ENCODE assay signal across 28 mouse cellular contexts in genomic region chr2:105117669-105118068, GRCm38 (mm10). TPM values are rescaled to one million over a fixed set of nuclear protein-coding genes. Genes with fewer than 3 reads are reported as not detected.
A peak's percentile ranks its signal among the peaks of the same experiment; 100 is the strongest.
DNase-seq lines count a peak whose midpoint lies in the region; ATAC-seq and TF ChIP-seq lines count a peak whose summit lies in the region.
"Had no signal": no experiment of that assay in that cellular context is flagged by ENCODE, and none has a peak within 500 bp of the region (broad histone marks: within the 10 kb centered on the region; RNA-seq: fewer than 3 reads in every experiment).

No protein-coding gene starts in this region.

- no peak for TF ChIP-seq CTCF in kidney, postnatal 0 days (IDR thresholded peaks at IDR 0.05; ENCODE audit: low read depth)

- peaks cover 38% of the 10 kb centered on the region for H3K27me3 ChIP-seq in kidney, embryonic 15.5 days
- 0 out of 2 replicates have a peak, but pooled peaks cover 12% of the 10 kb centered on the region for H3K27me3 ChIP-seq in kidney, postnatal 0 days (ENCODE audit: insufficient read depth, low read length)
- H3K27me3 ChIP-seq: CH12.LX, Patski had no signal

- H3K9me3 ChIP-seq in kidney, embryonic 15.5 days (replicated peaks), result no peaks in the 10 kb centered on the region
- no peaks in the 10 kb centered on the region for H3K9me3 ChIP-seq in kidney, postnatal 0 days (replicated peaks; ENCODE audit: low read length)
- H3K9me3 ChIP-seq: embryonic facial prominence, embryonic 10.5 days; embryonic facial prominence, embryonic 12.5 days; forebrain, embryonic 13.5 days; forebrain, embryonic 15.5 days; G1E had no signal

- H3K36me3 ChIP-seq in kidney, embryonic 15.5 days, result no peaks in the 10 kb centered on the region
- H3K36me3 ChIP-seq in kidney, postnatal 0 days (ENCODE audit: insufficient read depth, low read length), result no peaks in the 10 kb centered on the region
- H3K36me3 ChIP-seq: embryonic facial prominence, embryonic 10.5 days; embryonic facial prominence, embryonic 12.5 days; forebrain, embryonic 15.5 days; G1E had no signal

- peaks cover 52% of the 10 kb centered on the region for H3K4me1 ChIP-seq in kidney, embryonic 15.5 days
- H3K4me1 ChIP-seq in kidney, postnatal 0 days (replicated peaks; ENCODE audit: insufficient read depth, low read length), result 0 out of 2 replicates have a peak, but pooled peaks cover under 1% of the 10 kb centered on the region

- 19% methylated on average over 8 of the region's 8 CpGs for WGBS in kidney, embryonic 15.5 days
- WGBS in kidney, postnatal 0 days, result 16% methylated on average over 8 of the region's 8 CpGs

- no peak overlapping the region for H3K9ac ChIP-seq in kidney, embryonic 15.5 days
- H3K9ac ChIP-seq in kidney, postnatal 0 days (ENCODE audit: low read depth, low read length), result no peak overlapping the region
- H3K9ac ChIP-seq: embryonic facial prominence, embryonic 12.5 days; forebrain, embryonic 13.5 days; forebrain, embryonic 15.5 days had no signal

- peak; percentile 64 for DNase-seq in heart, adult 11 months
- no peak for DNase-seq in heart, adult 18-20 months
- DNase-seq in kidney, adult 9 months, result no peak
- peak; percentile 77 for DNase-seq in kidney, postnatal 0 days (ENCODE audit: low spot score)
- DNase-seq in kidney, adult 8-10 months, result no peak
- DNase-seq: adrenal gland, adult 8-10 months; adrenal gland, postnatal 14 days; adrenal gland, postnatal 36 days; B cell, adult 2 months; cerebellum, adult 11-12 months; cerebellum, adult 2 months; cerebellum, adult 9-10 months; cerebellum, postnatal 10 days; cerebellum, postnatal 25 days had no signal

- no peak overlapping the region for H3K4me3 ChIP-seq in kidney, embryonic 15.5 days (replicated peaks)
- H3K4me3 ChIP-seq in kidney, postnatal 0 days (replicated peaks; ENCODE audit: low read depth, low read length), result no peak overlapping the region
- H3K4me3 ChIP-seq: embryonic facial prominence, embryonic 10.5 days; embryonic facial prominence, embryonic 12.5 days; forebrain, embryonic 13.5 days; forebrain, embryonic 15.5 days had no signal

- H3K27ac ChIP-seq in kidney, embryonic 15.5 days, result peak overlapping the region; percentile 71
- H3K27ac ChIP-seq in kidney, postnatal 0 days, result no peak overlapping the region; the same call in 1 of the 2 replicates
- H3K27ac ChIP-seq: embryonic facial prominence, embryonic 10.5 days; embryonic facial prominence, embryonic 12.5 days; forebrain, embryonic 13.5 days; forebrain, embryonic 15.5 days had no signal

- peak; percentile 61 for ATAC-seq in kidney, embryonic 15.5 days (replicated peaks; ENCODE audit: low FRiP score)
- no peak for ATAC-seq in kidney, postnatal 0 days (replicated peaks; ENCODE audit: low FRiP score, low read depth)
- ATAC-seq: activated CD4-positive, CD25-positive, alpha-beta regulatory T cell, adult 4 months; CD4-positive, CD25-positive, alpha-beta regulatory T cell, adult 4 months; forebrain, embryonic 13.5 days; forebrain, embryonic 15.5 days; Patski had no signal

- H3K4me2 ChIP-seq in kidney, embryonic 15.5 days, result peak overlapping the region; percentile 7; the same call in 1 of the 2 replicates
- H3K4me2 ChIP-seq in kidney, postnatal 0 days (ENCODE audit: low read length), result no peak overlapping the region
- H3K4me2 ChIP-seq: embryonic facial prominence, embryonic 12.5 days; forebrain, embryonic 13.5 days; forebrain, embryonic 15.5 days had no signal

RNA-seq across cellular contexts. Expression of gene Wt1, which starts 8.7 kb away (rescaled TPM):
- 1 to 10 TPM; 4.1 to 6.8 TPM for total RNA-seq in heart, adult 18-20 months (2021)
- 126 and 130 TPM in 2 replicates for polyA plus RNA-seq in kidney, embryonic 15.5 days (2015; fragmentation: Nextera tagmentation; extraction: Ambion mirVana)
- 93.6 and 95.7 TPM in 2 replicates for polyA plus RNA-seq in kidney, postnatal 0 days (2015; fragmentation: Nextera tagmentation; extraction: Ambion mirVana)
- total RNA-seq: CH12.LX had no signal
- polyA plus RNA-seq: activated CD4-positive, CD25-positive, alpha-beta regulatory T cell, adult 4 months; CD4-positive, CD25-positive, alpha-beta regulatory T cell, adult 4 months; cerebellum, adult 2 months; forebrain, embryonic 13.5 days; forebrain, embryonic 15.5 days; G1E had no signal

RNA-seq across cellular contexts. Expression of gene Gm11060, which starts 25.9 kb away (rescaled TPM):
- total RNA-seq in heart, adult 18-20 months (2021), result not detected
- not detected in 2 replicates for polyA plus RNA-seq in kidney, embryonic 15.5 days (2015; fragmentation: Nextera tagmentation; extraction: Ambion mirVana)
- polyA plus RNA-seq in kidney, postnatal 0 days (2015; fragmentation: Nextera tagmentation; extraction: Ambion mirVana), result not detected in 2 replicates
- total RNA-seq: adrenal gland, adult 18-20 months; adrenal gland, adult 8-10 months; adrenal gland, postnatal 14 days; adrenal gland, postnatal 36 days; CH12.LX; G1E had no signal
- polyA plus RNA-seq: activated CD4-positive, CD25-positive, alpha-beta regulatory T cell, adult 4 months; CD4-positive, CD25-positive, alpha-beta regulatory T cell, adult 4 months; cerebellum, adult 2 months; cortical plate, adult 2 months; embryonic facial prominence, embryonic 10.5 days; embryonic facial prominence, embryonic 12.5 days; embryonic facial prominence, embryonic 14.5 days; forebrain, embryonic 11.5 days; forebrain, embryonic 13.5 days; forebrain, embryonic 15.5 days; G1E; Patski had no signal

Comparison
In these comparisons a context has a peak if more than half of its experiments do, and no peak if none do; other contexts are left out.
1. DNase-seq: peak in heart, adult 11 months (single experiment) and kidney, postnatal 0 days (single experiment); none in heart, adult 18-20 months (0 of 2), kidney, adult 9 months (single experiment) and kidney, adult 8-10 months (0 of 2).